Mouse (Mus musculus) heart, embryonic 13.5 days (tissue): ENCODE data around the gene En1. TPM values are rescaled to one million over a fixed set of nuclear protein-coding genes. Genes with fewer than 3 reads are reported as not detected.

ENCODE experiments used
- ATAC-seq: fragments of 200-750 bp; cut with Nextera tagmentation; 2 replicates; pipeline ENCODE4 v1.8.0; 2017; ENCODE audit warnings: moderate TSS enrichment; ENCODE audit not compliant: insufficient number of reproducible peaks, low FRiP score, low TSS enrichment; ENCODE audit errors: extremely low read depth
- H3K27ac ChIP-seq: fragments of 300-500 bp; sonication (generic); replicated peaks from 2 replicates; pipeline ENCODE4 v1.5.1; 2015; ENCODE audit warnings: moderate library complexity, mild to moderate bottlenecking, inconsistent platforms
- H3K27me3 ChIP-seq: fragments of 300-500 bp; sonication (generic); replicated peaks from 2 replicates; pipeline ENCODE4 v1.6.1; 2015; ENCODE audit warnings: mild to moderate bottlenecking, inconsistent platforms
- H3K36me3 ChIP-seq: fragments of 300-500 bp; sonication (generic); 2 replicates; pipeline ENCODE4 v1.6.1; 2015; ENCODE audit warnings: mild to moderate bottlenecking, inconsistent platforms
- H3K4me1 ChIP-seq: fragments of 300-500 bp; sonication (generic); 2 replicates; pipeline ENCODE4 v1.6.1; 2015; ENCODE audit warnings: inconsistent platforms
- H3K4me2 ChIP-seq: fragments of 300-500 bp; sonication (generic); 2 replicates; pipeline ENCODE4 v1.6.1; 2015; ENCODE audit warnings: inconsistent platforms, mild to moderate bottlenecking, moderate library complexity
- H3K4me3 ChIP-seq: fragments of 300-500 bp; sonication (generic); 2 replicates; pipeline ENCODE4 v1.5.1; 2015; ENCODE audit warnings: moderate library complexity, mild to moderate bottlenecking, inconsistent platforms
- H3K9ac ChIP-seq: fragments of 300-500 bp; sonication (generic); 2 replicates; pipeline ENCODE4 v1.6.1; 2015; ENCODE audit warnings: inconsistent platforms, mild to moderate bottlenecking, moderate library complexity
- H3K9me3 ChIP-seq: fragments of 300-500 bp; sonication (generic); 2 replicates; pipeline ENCODE4 v1.6.1; 2016; ENCODE audit warnings: inconsistent platforms
- WGBS: fragments of 180-500 bp; shearing (Covaris S2); methylation state at CpG from one replicate; pipeline ENCODE4 v1.1.7; 2015; ENCODE audit warnings: mixed read lengths; 5-methylcytosine and 5-hydroxymethylcytosine counted together
- polyA plus RNA-seq: library from polyadenylated mRNA; unstranded; fragments of >200 nt; fragmentation: Nextera tagmentation; extraction: Ambion mirVana; gene quantifications from 2 replicates; pipeline ENCODE4 v1.2.1, GENCODE M21; 2015

The En1 gene
- not detected in 2 replicates for polyA plus RNA-seq

DNA sequence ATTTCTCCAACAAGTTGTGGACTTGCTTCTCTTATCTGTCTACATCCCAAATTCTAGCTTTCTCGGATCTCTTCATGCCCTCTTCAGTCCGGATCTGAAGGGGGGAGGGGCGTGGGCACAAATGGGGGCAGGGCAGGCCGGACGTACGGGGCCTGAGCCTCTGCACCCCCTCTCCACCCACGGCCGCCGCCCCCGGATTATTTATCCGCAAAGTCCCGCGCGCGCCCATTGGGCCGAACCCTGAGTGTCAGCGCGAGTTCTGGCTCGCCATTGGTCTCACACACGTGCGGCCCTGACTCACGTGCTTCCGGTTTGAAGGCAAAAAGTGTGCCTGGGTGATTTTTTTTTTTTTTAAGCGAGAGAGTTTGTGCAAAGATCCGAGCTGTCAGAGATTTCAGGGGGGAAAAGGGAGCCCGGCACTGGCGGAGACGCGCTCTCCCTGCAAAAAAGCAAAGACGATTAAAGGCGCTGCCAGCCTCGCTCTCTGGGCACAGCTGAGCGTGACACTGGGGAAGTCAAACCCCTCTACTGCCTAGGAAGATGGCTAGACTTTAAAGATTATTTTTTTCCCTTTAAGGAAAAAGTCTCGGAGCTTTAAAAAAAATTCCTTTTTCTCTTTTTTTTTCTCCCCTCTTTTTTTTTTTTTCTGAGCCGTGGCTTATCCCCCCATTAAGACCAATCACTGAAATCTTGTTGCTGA lies at the start of gene En1:
TSS of gene En1 (plus strand) at position 388 of the 700 bp plus-strand sequence.
- no peaks in the 10 kb centered on the region for H3K36me3 ChIP-seq
- H3K4me3 ChIP-seq: peak within 1 kb of the TSS; percentile 59
- H3K9me3 ChIP-seq: no peaks in the 10 kb centered on the region
- peak within 1 kb of the TSS; percentile 74 for H3K9ac ChIP-seq
- ATAC-seq: no peak
- peak within 1 kb of the TSS; percentile 93 for H3K4me2 ChIP-seq
- WGBS: 0% methylated on average over 35 of the region's 35 CpGs
- peaks cover 25% of the 10 kb centered on the region for H3K4me1 ChIP-seq
- H3K27me3 ChIP-seq: peaks cover 99% of the 10 kb centered on the region
- no peak within 1 kb of the TSS for H3K27ac ChIP-seq

GRCm38 (mm10) chr1:120556926-120557846 lies 45.0 kb upstream of the En1 start:
- Histone ChIP-seq H3K27me3 (no peaks in the 10 kb centered on the region; the same call in 1 of the 2 replicates), H3K4me2 (no peak overlapping the region), H3K36me3 (no peaks in the 10 kb centered on the region), H3K4me3 (no peak overlapping the region), H3K9me3 (no peaks in the 10 kb centered on the region), H3K9ac (no peak overlapping the region), H3K27ac (no peak overlapping the region), H3K4me1 (peaks cover 6% of the 10 kb centered on the region)
- ATAC-seq: no peak
- 67% methylated on average over 15 of the region's 15 CpGs for WGBS

DNA sequence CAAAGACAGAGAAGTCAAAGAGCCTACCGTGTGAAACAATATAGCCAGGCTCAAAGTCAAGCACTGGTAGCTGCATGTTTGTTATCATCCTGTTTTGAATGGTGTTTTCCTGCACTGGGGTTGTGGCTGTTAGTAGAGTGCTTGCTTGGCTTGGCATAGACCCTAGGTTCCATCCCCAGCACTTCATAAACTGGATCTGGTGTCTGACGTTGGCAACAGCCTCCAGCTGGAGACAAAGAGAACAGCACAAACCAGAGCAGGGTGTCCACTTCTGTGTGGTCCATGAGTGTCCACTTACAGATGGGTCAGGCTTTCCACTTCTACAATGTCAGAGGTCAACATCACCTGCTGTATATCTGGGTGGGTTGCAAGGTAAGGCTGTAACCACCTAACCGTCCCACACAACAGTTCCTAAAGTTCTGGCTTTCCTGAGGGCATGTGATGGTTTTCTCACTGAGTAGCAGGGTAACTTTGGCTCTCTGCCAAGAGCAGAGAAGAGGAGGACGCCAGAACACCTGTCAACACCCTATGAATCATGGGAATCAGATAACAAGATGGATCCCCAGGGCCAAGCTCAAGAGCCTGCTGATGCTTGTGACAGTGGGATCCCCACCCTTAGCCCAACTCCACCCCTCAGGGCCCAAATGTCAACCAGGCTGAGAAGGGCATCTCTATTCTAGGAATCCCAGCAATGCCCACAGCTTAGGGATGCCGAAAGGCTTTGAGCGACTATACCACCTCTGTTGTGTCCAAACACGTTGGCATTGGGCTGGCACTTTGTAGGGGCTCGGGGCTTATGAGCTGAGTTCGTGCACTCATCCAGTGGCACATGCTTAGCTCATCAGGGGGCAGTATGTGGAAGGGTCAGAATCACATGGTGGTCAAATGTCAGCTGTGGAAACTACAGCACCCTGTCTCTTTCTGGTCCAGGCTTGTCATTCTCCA lies 43.6 kb upstream of the En1 start:
- no peaks in the 10 kb centered on the region for H3K36me3 ChIP-seq
- H3K27ac ChIP-seq: no peak overlapping the region
- no peak overlapping the region for H3K4me3 ChIP-seq
- no peak for ATAC-seq
- 49% methylated on average over 9 of the region's 9 CpGs for WGBS
- no peaks in the 10 kb centered on the region for H3K9me3 ChIP-seq
- H3K4me1 ChIP-seq: peaks cover 6% of the 10 kb centered on the region
- no peak overlapping the region for H3K9ac ChIP-seq
- H3K4me2 ChIP-seq: no peak overlapping the region
- H3K27me3 ChIP-seq: no peaks in the 10 kb centered on the region; the same call in 1 of the 2 replicates

DNA sequence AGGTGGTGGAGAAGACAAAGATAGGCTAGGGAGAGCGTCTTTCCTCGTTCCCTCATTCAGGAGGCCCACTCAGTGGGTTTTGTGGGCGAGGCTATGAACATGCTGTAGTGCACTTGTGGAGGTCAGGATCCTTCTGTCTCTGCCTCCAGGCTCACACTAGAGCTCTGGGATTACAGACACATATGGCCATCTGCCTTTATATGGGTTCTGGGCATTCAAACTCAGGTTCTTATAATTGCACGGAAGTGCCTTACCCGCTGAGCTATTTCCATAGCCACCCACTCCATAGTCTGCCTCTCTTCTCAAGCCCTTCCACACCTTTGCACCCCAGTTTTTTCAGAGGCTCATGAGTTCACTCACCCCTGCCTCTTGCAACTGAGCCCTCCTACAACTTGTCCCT lies 42.3 kb upstream of the En1 start:
- Histone ChIP-seq H3K9me3 (0 out of 2 replicates have a peak, but pooled peaks cover 7% of the 10 kb centered on the region), H3K4me2 (no peak overlapping the region), H3K4me1 (peaks cover 6% of the 10 kb centered on the region), H3K27me3 (no peaks in the 10 kb centered on the region; the same call in 1 of the 2 replicates), H3K36me3 (no peaks in the 10 kb centered on the region), H3K9ac (no peak overlapping the region), H3K27ac (no peak overlapping the region), H3K4me3 (no peak overlapping the region)
- no peak for ATAC-seq
- 80% methylated on average over 5 of the region's 5 CpGs for WGBS

DNA sequence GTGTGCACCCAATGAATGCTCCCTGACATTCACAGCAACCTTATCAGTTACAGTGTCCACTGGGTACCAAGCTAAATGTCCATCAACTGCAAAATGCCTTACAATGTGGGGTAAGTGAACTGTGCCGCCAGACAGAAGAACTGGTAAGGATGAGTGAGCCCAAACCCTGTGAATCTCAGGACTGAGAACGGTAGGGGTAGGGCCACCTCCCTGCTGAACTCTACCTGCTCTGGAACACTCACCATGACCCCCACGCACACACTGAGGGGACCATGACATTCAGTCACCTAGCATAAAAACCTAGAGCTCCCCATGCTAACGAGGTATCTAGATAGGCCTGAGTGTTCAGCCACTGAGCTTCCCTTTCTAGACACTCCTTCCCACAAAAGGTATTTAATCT lies 20.9 kb upstream of the En1 start:
- Histone ChIP-seq H3K27ac (no peak overlapping the region), H3K36me3 (no peaks in the 10 kb centered on the region), H3K9me3 (no peaks in the 10 kb centered on the region), H3K27me3 (peaks cover 51% of the 10 kb centered on the region), H3K9ac (no peak overlapping the region), H3K4me3 (no peak overlapping the region), H3K4me2 (no peak overlapping the region), H3K4me1 (no peaks in the 10 kb centered on the region)
- ATAC-seq: no peak
- WGBS: 54% methylated on average over 4 of the region's 4 CpGs

GRCm38 (mm10) chr1:120585481-120585880 lies 16.7 kb upstream of the En1 start:
- Histone ChIP-seq H3K27me3 (peaks cover 76% of the 10 kb centered on the region), H3K9ac (no peak overlapping the region), H3K36me3 (no peaks in the 10 kb centered on the region), H3K9me3 (no peaks in the 10 kb centered on the region), H3K4me1 (no peaks in the 10 kb centered on the region), H3K4me2 (no peak overlapping the region), H3K4me3 (no peak overlapping the region), H3K27ac (no peak overlapping the region)
- no peak for ATAC-seq
- 15% methylated on average over 2 of the region's 2 CpGs for WGBS

- H3K9ac ChIP-seq: no peak overlapping the region
- no peaks in the 10 kb centered on the region for H3K4me1 ChIP-seq
- no peak overlapping the region for H3K4me2 ChIP-seq
- peaks cover 79% of the 10 kb centered on the region for H3K27me3 ChIP-seq
- no peaks in the 10 kb centered on the region for H3K36me3 ChIP-seq
- no peaks in the 10 kb centered on the region for H3K9me3 ChIP-seq
- no peak overlapping the region for H3K4me3 ChIP-seq
- H3K27ac ChIP-seq: no peak overlapping the region
- 11% methylated on average over 7 of the region's 7 CpGs for WGBS
- no peak for ATAC-seq
Measured at GRCm38 (mm10) chr1:120586500-120587110, 15.6 kb upstream of the En1 start.

DNA sequence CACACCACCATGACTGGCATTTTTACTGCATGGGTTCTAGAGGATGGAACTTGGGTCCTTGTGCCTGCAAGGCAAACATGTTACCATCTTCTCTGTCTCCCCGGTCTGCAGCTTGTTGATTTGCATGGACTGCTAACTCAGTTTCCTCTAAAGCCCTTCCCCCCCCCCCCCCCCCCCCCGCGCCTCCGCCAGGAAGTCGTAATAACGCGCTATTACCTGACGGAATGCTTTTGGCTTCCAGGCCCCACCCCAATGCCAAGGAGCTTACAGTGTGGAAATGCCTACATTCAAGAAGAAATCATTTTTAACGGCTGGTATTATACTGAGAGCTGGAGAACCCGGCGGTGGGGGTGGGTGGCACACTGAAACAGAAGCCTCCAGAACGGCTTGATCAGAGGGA lies 14.8 kb upstream of the En1 start:
- H3K4me2 ChIP-seq: no peak overlapping the region
- peaks cover 79% of the 10 kb centered on the region for H3K27me3 ChIP-seq
- H3K9ac ChIP-seq: no peak overlapping the region
- H3K9me3 ChIP-seq: no peaks in the 10 kb centered on the region
- H3K4me1 ChIP-seq: no peaks in the 10 kb centered on the region
- no peaks in the 10 kb centered on the region for H3K36me3 ChIP-seq
- H3K4me3 ChIP-seq: no peak overlapping the region
- WGBS: 61% methylated on average over 10 of the region's 12 CpGs
- H3K27ac ChIP-seq: no peak overlapping the region
- no peak for ATAC-seq

- no peak overlapping the region for H3K4me3 ChIP-seq
- 74% methylated on average over 4 of the region's 4 CpGs for WGBS
- H3K27me3 ChIP-seq: peaks cover 80% of the 10 kb centered on the region
- H3K4me1 ChIP-seq: no peaks in the 10 kb centered on the region
- no peak for ATAC-seq
- no peak overlapping the region for H3K4me2 ChIP-seq
- H3K9ac ChIP-seq: no peak overlapping the region
- no peaks in the 10 kb centered on the region for H3K9me3 ChIP-seq
- no peak overlapping the region for H3K27ac ChIP-seq
- H3K36me3 ChIP-seq: no peaks in the 10 kb centered on the region
Measured at GRCm38 (mm10) chr1:120587960-120588359, 14.3 kb upstream of the En1 start.

GRCm38 (mm10) chr1:120588362-120589027 lies 13.7 kb upstream of the En1 start:
- Histone ChIP-seq H3K27ac (no peak overlapping the region), H3K9me3 (no peaks in the 10 kb centered on the region), H3K36me3 (no peaks in the 10 kb centered on the region), H3K4me3 (no peak overlapping the region), H3K4me2 (no peak overlapping the region), H3K4me1 (no peaks in the 10 kb centered on the region), H3K9ac (no peak overlapping the region), H3K27me3 (peaks cover 80% of the 10 kb centered on the region)
- 62% methylated on average over 6 of the region's 6 CpGs for WGBS
- no peak for ATAC-seq
